Mouse (Mus musculus): ENCODE measurements around the gene Muc1. TPM values are rescaled to one million over a fixed set of nuclear protein-coding genes. Genes with fewer than 3 reads are reported as not detected.

Muc1 gene
- polyA plus RNA-seq, 1 experiment from 2014 or later = 0.78 TPM

GRCm38 (mm10) chr3:89238494-89238893 lies 9.6 kb downstream of the Muc1 start:
- Histone ChIP-seq H3K36me3 (peaks cover 23% of the 10 kb centered on the region), H3K4me2 (replicated peaks) (no peak overlapping the region)
- 69% methylated on average over 9 of the region's 12 CpGs for WGBS

GRCm38 (mm10) chr3:89242331-89242895 lies 13.6 kb downstream of the Muc1 start:
- Histone ChIP-seq H3K27ac (no peak overlapping the region), H3K4me1 (peaks cover 33% of the 10 kb centered on the region), H3K36me3 (peaks cover 22% of the 10 kb centered on the region), H3K4me2 (replicated peaks) (no peak overlapping the region), H3K9ac (no peak overlapping the region), H3K4me3 (no peak overlapping the region), H3K9me3 (no peaks in the 10 kb centered on the region), H3K27me3 (no peaks in the 10 kb centered on the region; the same call in 1 of the 2 replicates)
- WGBS = 72% methylated on average over 9 of the region's 9 CpGs
- ATAC-seq (ENCODE audit: insufficient number of reproducible peaks, insufficient read depth, low FRiP score, low TSS enrichment) = no peak

More at GRCm38 (mm10) chr3:89238494-89238893, 9.6 kb downstream of the Muc1 start:
- Histone ChIP-seq H3K27ac (no peak overlapping the region), H3K4me3 (no peak overlapping the region), H3K9me3 (no peaks in the 10 kb centered on the region), H3K9ac (no peak overlapping the region; the same call in 1 of the 2 replicates), H3K27me3 (no peaks in the 10 kb centered on the region), H3K4me1 (peaks cover 2% of the 10 kb centered on the region)
- no peak for ATAC-seq (ENCODE audit: insufficient number of reproducible peaks, insufficient read depth, low FRiP score, low TSS enrichment)

- peaks cover 35% of the 10 kb centered on the region for H3K4me1 ChIP-seq
- H3K4me3 ChIP-seq = peak overlapping the region; percentile 73
- 7% methylated on average over 14 of the region's 14 CpGs for WGBS
- peak overlapping the region; percentile 76 for H3K4me2 ChIP-seq (replicated peaks)
- ATAC-seq (ENCODE audit: insufficient number of reproducible peaks, insufficient read depth, low FRiP score, low TSS enrichment) = no peak; the same call in 1 of the 2 replicates
- peaks cover 14% of the 10 kb centered on the region for H3K36me3 ChIP-seq
- H3K9ac ChIP-seq = 0 out of 2 replicates have a peak overlapping the region, but pooled peaks have one; percentile 4
- H3K27ac ChIP-seq = peak overlapping the region; percentile 52; the same call in 1 of the 2 replicates
- H3K27me3 ChIP-seq = no peaks in the 10 kb centered on the region; the same call in 1 of the 2 replicates
- H3K9me3 ChIP-seq = no peaks in the 10 kb centered on the region
These were observed 14.8 kb downstream of the Muc1 start for GRCm38 (mm10) chr3:89243609-89244008.

GRCm38 (mm10) chr3:89244158-89244981 lies 15.5 kb downstream of the Muc1 start:
- ATAC-seq (ENCODE audit: insufficient number of reproducible peaks, insufficient read depth, low FRiP score, low TSS enrichment) = no peak
- Histone ChIP-seq H3K4me3 (peak overlapping the region; percentile 73), H3K9me3 (no peaks in the 10 kb centered on the region), H3K4me1 (peaks cover 35% of the 10 kb centered on the region), H3K27ac (peak overlapping the region; percentile 72; the same call in 1 of the 2 replicates), H3K36me3 (peaks cover 13% of the 10 kb centered on the region; the same call in 1 of the 2 replicates), H3K9ac (peak overlapping the region; percentile 48), H3K27me3 (no peaks in the 10 kb centered on the region; the same call in 1 of the 2 replicates), H3K4me2 (replicated peaks) (peak overlapping the region; percentile 76)
- 11% methylated on average over 25 of the region's 25 CpGs for WGBS

- Histone ChIP-seq H3K9ac (peak overlapping the region; percentile 48), H3K4me3 (peak overlapping the region; percentile 73), H3K9me3 (no peaks in the 10 kb centered on the region), H3K4me1 (peaks cover 35% of the 10 kb centered on the region), H3K4me2 (replicated peaks) (peak overlapping the region; percentile 76), H3K27me3 (no peaks in the 10 kb centered on the region; the same call in 1 of the 2 replicates), H3K36me3 (peaks cover 20% of the 10 kb centered on the region; the same call in 1 of the 2 replicates), H3K27ac (peak overlapping the region; percentile 72)
- 1% methylated on average over 16 of the region's 26 CpGs for WGBS
- peak; percentile 16 for ATAC-seq (ENCODE audit: insufficient number of reproducible peaks, insufficient read depth, low FRiP score, low TSS enrichment)
These were observed 16.3 kb downstream of the Muc1 start for GRCm38 (mm10) chr3:89244982-89245687.

- Histone ChIP-seq H3K27me3 (no peaks in the 10 kb centered on the region; the same call in 1 of the 2 replicates), H3K4me3 (peak within 1 kb of the TSS; percentile 73), H3K4me1 (peaks cover 38% of the 10 kb centered on the region), H3K27ac (peak within 1 kb of the TSS; percentile 72), H3K9ac (peak within 1 kb of the TSS; percentile 64), H3K9me3 (no peaks in the 10 kb centered on the region), H3K4me2 (replicated peaks) (peak within 1 kb of the TSS; percentile 76), H3K36me3 (peaks cover 20% of the 10 kb centered on the region; the same call in 1 of the 2 replicates)
- WGBS = 4% methylated on average over 18 of the region's 20 CpGs
- ATAC-seq (ENCODE audit: insufficient number of reproducible peaks, insufficient read depth, low FRiP score, low TSS enrichment) = peak; percentile 8; the same call in 1 of the 2 replicates
These were observed 16.9 kb downstream of the Muc1 start, which contains the start of gene Krtcap2 for GRCm38 (mm10) chr3:89245688-89246171. Gene Krtcap2, plus strand, starts transcription at chr3:89245966.

GRCm38 (mm10) chr3:89246261-89247100 lies 17.6 kb downstream of the Muc1 start, which contains the start of gene Trim46:
Gene Trim46, minus strand, starts transcription at chr3:89246309.
- WGBS = under 1% methylated on average over 42 of the region's 42 CpGs

GRCm38 (mm10) chr3:89247466-89247865 lies 18.6 kb downstream of the Muc1 start:
- no peaks in the 10 kb centered on the region for H3K9me3 ChIP-seq
- H3K36me3 ChIP-seq = 0 out of 2 replicates have a peak, but pooled peaks cover 9% of the 10 kb centered on the region
- H3K9ac ChIP-seq = peak overlapping the region; percentile 64; the same call in 1 of the 2 replicates
- H3K4me3 ChIP-seq = peak overlapping the region; percentile 73
- peaks cover 7% of the 10 kb centered on the region; the same call in 1 of the 2 replicates for H3K27me3 ChIP-seq
- 78% methylated on average over 4 of the region's 4 CpGs for WGBS
- ATAC-seq (ENCODE audit: insufficient number of reproducible peaks, insufficient read depth, low FRiP score, low TSS enrichment) = no peak
- no peak overlapping the region for H3K27ac ChIP-seq
- H3K4me1 ChIP-seq = peaks cover 48% of the 10 kb centered on the region
- peak overlapping the region; percentile 76 for H3K4me2 ChIP-seq (replicated peaks)

More at GRCm38 (mm10) chr3:89246261-89247100, 17.6 kb downstream of the Muc1 start, which contains the start of gene Trim46:
- Histone ChIP-seq H3K36me3 (peaks cover 16% of the 10 kb centered on the region; the same call in 1 of the 2 replicates), H3K4me1 (peaks cover 45% of the 10 kb centered on the region), H3K4me2 (replicated peaks) (peak within 1 kb of the TSS; percentile 76), H3K4me3 (peak within 1 kb of the TSS; percentile 73), H3K27ac (peak within 1 kb of the TSS; percentile 66), H3K9me3 (no peaks in the 10 kb centered on the region), H3K27me3 (peaks cover 4% of the 10 kb centered on the region; the same call in 1 of the 2 replicates), H3K9ac (peak within 1 kb of the TSS; percentile 64)
- peak; percentile 62 for ATAC-seq (ENCODE audit: insufficient number of reproducible peaks, insufficient read depth, low FRiP score, low TSS enrichment)

GRCm38 (mm10) chr3:89250435-89251040 lies 21.7 kb downstream of the Muc1 start:
- no peak for ATAC-seq (ENCODE audit: insufficient number of reproducible peaks, insufficient read depth, low FRiP score, low TSS enrichment)
- Histone ChIP-seq H3K4me2 (replicated peaks) (no peak overlapping the region), H3K4me1 (peaks cover 27% of the 10 kb centered on the region), H3K27me3 (peaks cover 7% of the 10 kb centered on the region; the same call in 1 of the 2 replicates), H3K9ac (no peak overlapping the region), H3K4me3 (no peak overlapping the region), H3K27ac (0 out of 2 replicates have a peak overlapping the region, but pooled peaks have one; percentile 2), H3K36me3 (0 out of 2 replicates have a peak, but pooled peaks cover 9% of the 10 kb centered on the region), H3K9me3 (no peaks in the 10 kb centered on the region)
- 18% methylated on average over 7 of the region's 7 CpGs for WGBS

Measured in embryonic facial prominence, embryonic 12.5 days (tissue).